8 mouse cellular contexts compared by ENCODE assay signal in the genomic region with DNA sequence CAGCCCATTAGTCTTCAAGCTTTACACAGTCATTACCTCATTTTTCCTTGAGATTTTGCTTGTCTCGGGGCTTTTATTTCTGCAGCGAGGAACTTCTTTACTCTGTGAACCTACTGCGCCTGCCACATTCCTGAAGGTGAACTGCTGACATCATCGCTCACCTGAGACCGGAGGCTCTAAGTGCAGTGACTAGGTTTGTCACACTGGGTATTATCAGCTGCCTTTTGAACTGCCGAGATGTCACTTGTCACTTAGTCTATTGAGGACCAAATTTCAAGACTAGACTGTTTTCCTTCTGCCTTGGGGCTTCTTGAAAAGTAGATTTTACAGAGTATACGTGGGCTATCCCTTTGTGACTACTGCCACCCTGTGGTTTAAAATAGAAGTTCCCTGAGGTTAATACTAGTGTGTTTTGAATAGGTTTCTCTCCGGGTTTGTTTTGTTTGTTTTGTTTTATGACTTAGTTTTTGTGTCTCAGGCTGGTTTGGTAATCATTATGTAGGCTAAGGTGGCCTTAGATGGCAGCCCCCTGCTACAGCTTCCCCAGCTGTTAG. TPM values are rescaled to one million over a fixed set of nuclear protein-coding genes. Genes with fewer than 3 reads are reported as not detected.
DNase-seq lines count a peak whose midpoint lies in the region; ATAC-seq and TF ChIP-seq lines count a peak whose summit lies in the region.
"Had no signal": no experiment of that assay in that cellular context is flagged by ENCODE, and none has a peak within 500 bp of the region (broad histone marks: within the 10 kb centered on the region; RNA-seq: fewer than 3 reads in every experiment).

No protein-coding gene starts in this region.

- no peak overlapping the region for H3K4me3 ChIP-seq in kidney, embryonic 15.5 days (replicated peaks)
- H3K4me3 ChIP-seq in intestine, embryonic 14.5 days (ENCODE audit: low read depth, low read length) = no peak overlapping the region
- no peak overlapping the region for H3K4me3 ChIP-seq in myocyte
- H3K4me3 ChIP-seq: liver, embryonic 15.5 days had no signal

- 36% methylated on average over 8 of the region's 8 CpGs for WGBS in kidney, embryonic 15.5 days
- 36% methylated on average over 8 of the region's 8 CpGs for WGBS in intestine, embryonic 14.5 days

- H3K9ac ChIP-seq in kidney, embryonic 15.5 days = no peak overlapping the region
- no peak overlapping the region for H3K9ac ChIP-seq in intestine, embryonic 14.5 days (ENCODE audit: low read length)
- H3K9ac ChIP-seq: liver, embryonic 15.5 days had no signal

- H3ac ChIP-seq in myocyte (ENCODE audit: control insufficient read depth, insufficient read length) = no peak overlapping the region

- no peak overlapping the region for H3K27ac ChIP-seq in kidney, embryonic 15.5 days
- H3K27ac ChIP-seq in intestine, embryonic 14.5 days (ENCODE audit: low read depth) = no peak overlapping the region
- H3K27ac ChIP-seq: liver, embryonic 15.5 days had no signal

- peaks cover 15% of the 10 kb centered on the region for H3K36me3 ChIP-seq in kidney, embryonic 15.5 days
- peaks cover 9% of the 10 kb centered on the region for H3K36me3 ChIP-seq in intestine, embryonic 14.5 days (ENCODE audit: control insufficient read depth, insufficient read depth, low read length)
- no peaks in the 10 kb centered on the region for H3K36me3 ChIP-seq in myocyte (ENCODE audit: control insufficient read depth, insufficient read depth)

- DNase-seq in kidney, adult 11 months = peak; percentile 43
- DNase-seq in CD8-positive naive resting alpha-beta T cell, adult 2 months (ENCODE audit: low read depth in 2 of 2, low spot score in 2 of 2) = peak; percentile 28 to 57
- peak; percentile 64 for DNase-seq in intestine, embryonic 14.5 days (ENCODE audit: low spot score)
- DNase-seq in adrenal gland, postnatal 4 days (ENCODE audit: low spot score in 2 of 2) = no peak

- no peak for TF ChIP-seq POLR2A in myocyte (IDR thresholded peaks at IDR 0.05; ENCODE audit: insufficient read length, low read depth)

- ATAC-seq in kidney, embryonic 15.5 days (replicated peaks; ENCODE audit: low FRiP score) = no peak
- ATAC-seq in activated CD4-positive, CD25-positive, alpha-beta regulatory T cell, adult 4 months = peak; percentile 44
- ATAC-seq in intestine, embryonic 14.5 days (replicated peaks; ENCODE audit: low FRiP score, low TSS enrichment, low read depth) = peak; percentile 10; the same call in 1 of the 2 replicates

- no peak overlapping the region for H3K4me2 ChIP-seq in kidney, embryonic 15.5 days
- no peak overlapping the region for H3K4me2 ChIP-seq in intestine, embryonic 14.5 days (ENCODE audit: low read length)
- H3K4me2 ChIP-seq in myocyte (ENCODE audit: low read depth) = peak overlapping the region; percentile 39
- H3K4me2 ChIP-seq: liver, embryonic 15.5 days had no signal

- H3K9me3 ChIP-seq in kidney, embryonic 15.5 days (replicated peaks) = no peaks in the 10 kb centered on the region
- no peaks in the 10 kb centered on the region for H3K9me3 ChIP-seq in intestine, embryonic 14.5 days (ENCODE audit: control insufficient read depth, low read length)
- H3K9me3 ChIP-seq: liver, embryonic 15.5 days had no signal

- H3K4me1 ChIP-seq in kidney, embryonic 15.5 days = peaks cover 46% of the 10 kb centered on the region
- H3K4me1 ChIP-seq in intestine, embryonic 14.5 days (replicated peaks; ENCODE audit: control insufficient read depth, insufficient read depth, low read length) = peaks cover 17% of the 10 kb centered on the region

- H3K27me3 ChIP-seq in kidney, embryonic 15.5 days = peaks cover 22% of the 10 kb centered on the region
- peaks cover 3% of the 10 kb centered on the region; the same call in 1 of the 2 replicates for H3K27me3 ChIP-seq in intestine, embryonic 14.5 days (replicated peaks; ENCODE audit: control insufficient read depth, insufficient read depth, low read length)
- peaks cover 12% of the 10 kb centered on the region for H3K27me3 ChIP-seq in myocyte (ENCODE audit: control insufficient read depth, insufficient read depth, insufficient read length)

- H3K79me2 ChIP-seq in myocyte (ENCODE audit: control insufficient read depth, insufficient read depth) = peaks cover 8% of the 10 kb centered on the region

TF ChIP-seq in myocyte, 11 proteins besides CTCF, POLR2A, EP300 and RAD21:
- TF ChIP-seq POLR2AphosphoS2 (IDR thresholded peaks at IDR 0.05; ENCODE audit: insufficient read length, low read depth) (no peak), USF1 (IDR thresholded peaks at IDR 0.05; ENCODE audit: low read depth) (no peak), CEBPB (IDR thresholded peaks at IDR 0.05; ENCODE audit: insufficient read depth, poor library complexity, severe bottlenecking) (no peak), MAX (IDR thresholded peaks at IDR 0.05; ENCODE audit: low read depth) (no peak), MYOD1 (IDR thresholded peaks at IDR 0.05; ENCODE audit: control insufficient read depth in 1 of 3, insufficient read length in 2 of 3, low read depth in 2 of 3) (no peak), MYOG (IDR thresholded peaks at IDR 0.05; ENCODE audit: control insufficient read depth in 1 of 3, insufficient read depth in 1 of 3, insufficient read length in 2 of 3, low read depth in 2 of 3) (no peak), TCF12 (IDR thresholded peaks at IDR 0.05; ENCODE audit: insufficient read depth, poor library complexity, severe bottlenecking) (no peak), TCF3 (IDR thresholded peaks at IDR 0.05; ENCODE audit: insufficient read length, low read depth) (no peak), SRF (IDR thresholded peaks at IDR 0.05; ENCODE audit: control insufficient read depth, insufficient read length, low read depth) (no peak), REST (IDR thresholded peaks at IDR 0.05; ENCODE audit: insufficient read depth, insufficient read length) (no peak), E2F4 (IDR thresholded peaks at IDR 0.05; ENCODE audit: insufficient read depth) (no peak)

RNA-seq across cellular contexts. Expression of a gene that starts 5.1 kb away (rescaled TPM):
- polyA plus RNA-seq in kidney, embryonic 15.5 days (2015; fragmentation: Nextera tagmentation; extraction: Ambion mirVana) = 76.2 and 83.6 TPM in 2 replicates
- 10 to 100 TPM; 51.4 to 65.6 TPM for polyA plus RNA-seq in activated CD4-positive, CD25-positive, alpha-beta regulatory T cell, adult 4 months (2017; shearing (Covaris generic))
- 71.9 and 76.4 TPM in 2 replicates for polyA plus RNA-seq in intestine, embryonic 14.5 days (2014; fragmentation: Nextera tagmentation; extraction: Ambion mirVana)
- polyA plus RNA-seq in myocyte (2012; fragmentation: generic; extraction: Trizol) = 43.8 TPM
- 10 to 100 TPM; 38.2 to 41.5 TPM for total RNA-seq in adrenal gland, postnatal 4 days (2021)

RNA-seq across cellular contexts. Expression of a gene that starts 8.5 kb away (rescaled TPM):
- polyA plus RNA-seq in kidney, embryonic 15.5 days (2015; fragmentation: Nextera tagmentation; extraction: Ambion mirVana) = 137 and 157 TPM in 2 replicates
- 1 to 10 TPM; 4.9 to 7.2 TPM for polyA plus RNA-seq in activated CD4-positive, CD25-positive, alpha-beta regulatory T cell, adult 4 months (2017; shearing (Covaris generic))
- 130 and 143 TPM in 2 replicates for polyA plus RNA-seq in intestine, embryonic 14.5 days (2014; fragmentation: Nextera tagmentation; extraction: Ambion mirVana)
- polyA plus RNA-seq in myocyte (2012; fragmentation: generic; extraction: Trizol) = 3.3 TPM
- total RNA-seq in adrenal gland, postnatal 4 days (2021) = 10 to 100 TPM; 87.9 to 89.4 TPM

RNA-seq across cellular contexts. Expression of a gene that starts 11.4 kb away (rescaled TPM):
- 19.8 and 22.1 TPM in 2 replicates for polyA plus RNA-seq in kidney, embryonic 15.5 days (2015; fragmentation: Nextera tagmentation; extraction: Ambion mirVana)
- polyA plus RNA-seq in activated CD4-positive, CD25-positive, alpha-beta regulatory T cell, adult 4 months (2017; shearing (Covaris generic)) = not detected
- polyA plus RNA-seq in intestine, embryonic 14.5 days (2014; fragmentation: Nextera tagmentation; extraction: Ambion mirVana) = 5.2 and 6.2 TPM in 2 replicates
- polyA plus RNA-seq in myocyte (2012; fragmentation: generic; extraction: Trizol) = 0.06 TPM
- total RNA-seq in adrenal gland, postnatal 4 days (2021) = 10 to 100 TPM; 46.1 to 52.3 TPM

RNA-seq across cellular contexts. Expression of a gene that starts 14.7 kb away (rescaled TPM):
- 128 and 132 TPM in 2 replicates for polyA plus RNA-seq in kidney, embryonic 15.5 days (2015; fragmentation: Nextera tagmentation; extraction: Ambion mirVana)
- polyA plus RNA-seq in activated CD4-positive, CD25-positive, alpha-beta regulatory T cell, adult 4 months (2017; shearing (Covaris generic)) = 100 to 1,000 TPM; 107 to 114 TPM
- 123 and 124 TPM in 2 replicates for polyA plus RNA-seq in intestine, embryonic 14.5 days (2014; fragmentation: Nextera tagmentation; extraction: Ambion mirVana)
- polyA plus RNA-seq in myocyte (2012; fragmentation: generic; extraction: Trizol) = 155 TPM
- 100 to 1,000 TPM in 1 of 2 experiments, 10 to 100 TPM in 1; 90.7 to 103 TPM for total RNA-seq in adrenal gland, postnatal 4 days (2021)

RNA-seq across cellular contexts. Expression of a gene that starts 22.7 kb away (rescaled TPM):
- 0.12 and 0.17 TPM in 2 replicates for polyA plus RNA-seq in kidney, embryonic 15.5 days (2015; fragmentation: Nextera tagmentation; extraction: Ambion mirVana)
- not detected for polyA plus RNA-seq in activated CD4-positive, CD25-positive, alpha-beta regulatory T cell, adult 4 months (2017; shearing (Covaris generic))
- polyA plus RNA-seq in intestine, embryonic 14.5 days (2014; fragmentation: Nextera tagmentation; extraction: Ambion mirVana) = not detected in 2 replicates
- not detected for polyA plus RNA-seq in myocyte (2012; fragmentation: generic; extraction: Trizol)
- not detected for total RNA-seq in adrenal gland, postnatal 4 days (2021)
- polyA plus RNA-seq: liver, embryonic 15.5 days had no signal

Comparison
In these comparisons a context has a peak if more than half of its experiments do, and no peak if none do; other contexts are left out.
1. DNase-seq: peak in kidney, adult 11 months (single experiment), CD8-positive naive resting alpha-beta T cell, adult 2 months (2 of 2) and intestine, embryonic 14.5 days (single experiment); none in adrenal gland, postnatal 4 days (0 of 2).
2. RNA of a gene that starts 8.5 kb away (polyA plus RNA-seq): 137 to 157 TPM in kidney, embryonic 15.5 days and 130 to 143 TPM in intestine, embryonic 14.5 days; 4.9 to 7.2 TPM in activated CD4-positive, CD25-positive, alpha-beta regulatory T cell, adult 4 months and 3.3 TPM in myocyte (single experiment); every median in the first group is over 10 times any median in the second.